Mouse (Mus musculus) testis, adult 2 months (tissue): ENCODE data around the gene Cacna1c.

ENCODE experiments used
- CTCF ChIP-seq: fragments of 200-500 bp; IDR thresholded peaks from 2 replicates; pipeline ENCODE4 v1.5.1; 2012; ENCODE audit warnings: low read depth, mild to moderate bottlenecking, inconsistent platforms, low read length, moderate library complexity; ENCODE audit not compliant: control insufficient read depth, insufficient read depth, insufficient replicate concordance
- POLR2A ChIP-seq: fragments of 200-500 bp; IDR thresholded peaks from 2 replicates; pipeline ENCODE4 v1.6.1; 2012; ENCODE audit warnings: low read depth, mild to moderate bottlenecking, inconsistent platforms, low read length, moderate library complexity; ENCODE audit not compliant: control insufficient read depth

DNA sequence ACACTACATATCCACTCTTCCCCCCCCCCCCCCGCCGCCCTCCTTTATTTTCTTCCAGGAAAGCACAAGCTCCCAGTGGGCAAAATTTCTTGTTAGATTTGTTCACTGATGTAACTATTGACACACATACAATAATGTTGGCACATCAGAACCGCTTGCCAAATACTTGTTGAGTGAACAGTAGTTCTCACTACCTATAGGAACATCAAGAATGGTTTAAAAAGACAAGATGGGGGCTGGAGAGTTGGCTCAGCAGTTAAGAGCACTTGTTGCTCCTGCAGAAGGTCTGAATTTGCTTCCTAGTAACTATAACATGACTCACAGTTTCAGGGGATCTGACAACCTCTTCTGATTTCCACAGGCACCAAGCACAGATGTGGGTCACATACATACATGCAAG is 255.2 kb downstream of the Cacna1c start:
- TF ChIP-seq CTCF = no peak
- TF ChIP-seq POLR2A = no peak
